Mouse (Mus musculus) ES-E14 (cell line): Measurements from ENCODE around the gene Fam126b. TPM values are rescaled to one million over a fixed set of nuclear protein-coding genes. Genes with fewer than 3 reads are reported as not detected.
"Not testable (repeated sequence)": the region's sequence is repeated elsewhere in the genome, so short reads cannot be mapped to it uniquely, and the experiment has no call there.

ENCODE experiments used
- DNase-seq: peaks from one replicate; pipeline ENCODE4 v3.0.0-alpha.2; 2013; ENCODE audit warnings: low read depth, low spot score
- H3K27ac ChIP-seq: 2 replicates; pipeline ENCODE4 v1.5.1; 2012; ENCODE audit warnings: low read depth, mild to moderate bottlenecking, low read length, moderate library complexity, mixed read lengths; ENCODE audit not compliant: poor library complexity, insufficient read depth, severe bottlenecking
- H3K36me3 ChIP-seq: 2 replicates; pipeline ENCODE4 v1.6.1; 2012; ENCODE audit warnings: mild to moderate bottlenecking, low read length, moderate library complexity, mixed read lengths; ENCODE audit not compliant: control insufficient read depth, poor library complexity, insufficient read depth, severe bottlenecking
- H3K4me1 ChIP-seq, 2 experiments: fragments of 150-350 bp in 1 of 2; sonication (generic) in 1 of 2; 2 replicates each; pipeline ENCODE4 v1.6.1; 2012; ENCODE audit warnings: low read length in 2 of 2, mild to moderate bottlenecking in 1 of 2, mixed read lengths in 1 of 2; ENCODE audit not compliant: control insufficient read depth in 2 of 2, insufficient read depth in 2 of 2, poor library complexity in 1 of 2
- H3K4me3 ChIP-seq, 2 experiments: fragments of 150-350 bp in 1 of 2; sonication (generic) in 1 of 2; 2 replicates each; pipeline ENCODE4 v1.5.1; 2012; ENCODE audit warnings: low read length in 2 of 2, low read depth in 1 of 2, mild to moderate bottlenecking in 1 of 2, mixed read lengths in 1 of 2; ENCODE audit not compliant: insufficient read depth in 1 of 2, poor library complexity in 1 of 2, severe bottlenecking in 1 of 2
- H3K9ac ChIP-seq: 2 replicates; pipeline ENCODE4 v1.6.1; 2012; ENCODE audit warnings: low read depth, mild to moderate bottlenecking, low read length, mixed read lengths; ENCODE audit not compliant: poor library complexity, insufficient read depth, severe bottlenecking
- H3K9me3 ChIP-seq: fragments of 150-350 bp; sonication (generic); 2 replicates; pipeline ENCODE4 v1.6.1; 2012; ENCODE audit warnings: low read depth, mild to moderate bottlenecking, low read length; ENCODE audit not compliant: control insufficient read depth, insufficient read depth
- CHD2 ChIP-seq: IDR thresholded peaks from 2 replicates; pipeline ENCODE4 v1.6.1; 2014; ENCODE audit warnings: mild to moderate bottlenecking, low read depth, low read length, inconsistent platforms
- HCFC1 ChIP-seq: IDR thresholded peaks from 2 replicates; pipeline ENCODE4 v1.6.1; 2012; ENCODE audit warnings: low read length, inconsistent platforms, borderline replicate concordance; ENCODE audit not compliant: insufficient read depth
- MAFK ChIP-seq: IDR thresholded peaks from 2 replicates; pipeline ENCODE4 v1.6.1; 2014; ENCODE audit warnings: mild to moderate bottlenecking, low read depth, low read length, inconsistent platforms; ENCODE audit not compliant: insufficient read depth
- ZC3H11A ChIP-seq: IDR thresholded peaks from 2 replicates; pipeline ENCODE4 v1.6.1; 2012; ENCODE audit warnings: low read depth, mild to moderate bottlenecking, inconsistent platforms, low read length, borderline replicate concordance
- ZNF384 ChIP-seq: IDR thresholded peaks from 2 replicates; pipeline ENCODE4 v1.6.1; 2012; ENCODE audit warnings: low read depth, low read length, inconsistent platforms
- in situ Hi-C, 2 experiments: fragments of 600-800 bp; cut with MboI; formaldehyde crosslinking; loops; one replicate each; pipeline ENCODE4 v1.15.1; 2025; ENCODE audit warnings: low sequenced_read_pairs in 2 of 2, inconsistent platforms in 1 of 2; ENCODE audit not compliant: unreplicated experiment in 2 of 2
- total RNA-seq: library from RNA; depleted of rRNA; stranded (reverse); fragments of 300-350 nt; gene quantifications from 2 replicates; pipeline ENCODE4 v1.2.3, GENCODE M21; 2012

Gene Fam126b
- total RNA-seq, 1 experiment, result 17.6 TPM

GRCm38 (mm10) chr1:58614424-58614823 lies 28.3 kb upstream of the Fam126b start:
- H3K9me3 ChIP-seq, result no peaks in the 10 kb centered on the region
- H3K9ac ChIP-seq, result no peak overlapping the region
- no peak for DNase-seq
- no peak overlapping the region for H3K4me3 ChIP-seq
- no peak overlapping the region for H3K27ac ChIP-seq
- TF ChIP-seq ZNF384 (no peak), MAFK (peak; percentile 38; the same call in 1 of the 2 replicates), ZC3H11A (no peak), HCFC1 (no peak)
- in situ Hi-C loops, result no loop called here
- H3K36me3 ChIP-seq, result no peaks in the 10 kb centered on the region
- no peaks in the 10 kb centered on the region for H3K4me1 ChIP-seq

GRCm38 (mm10) chr1:58613786-58614185 lies 27.7 kb upstream of the Fam126b start:
- H3K4me1 ChIP-seq, result no peaks in the 10 kb centered on the region
- H3K4me3 ChIP-seq, result no peak overlapping the region
- no peak overlapping the region for H3K27ac ChIP-seq
- in situ Hi-C loops, result no loop called here
- H3K9me3 ChIP-seq, result no peaks in the 10 kb centered on the region
- TF ChIP-seq CHD2, result no peak
- TF ChIP-seq ZC3H11A, result no peak
- no peak for TF ChIP-seq MAFK
- no peak for TF ChIP-seq HCFC1
- TF ChIP-seq ZNF384, result no peak
- peak; percentile 73 for DNase-seq
- no peak overlapping the region for H3K9ac ChIP-seq
- no peaks in the 10 kb centered on the region for H3K36me3 ChIP-seq

GRCm38 (mm10) chr1:58610611-58611010 lies 24.5 kb upstream of the Fam126b start:
- in situ Hi-C loops, result no loop called here

GRCm38 (mm10) chr1:58610166-58610565 lies 24.0 kb upstream of the Fam126b start:
- Histone ChIP-seq H3K36me3 (no peaks in the 10 kb centered on the region), H3K9ac (no peak overlapping the region), H3K27ac (no peak overlapping the region), H3K4me1 (no peaks in the 10 kb centered on the region), H3K9me3 (no peaks in the 10 kb centered on the region), H3K4me3 (no peak overlapping the region)
- TF ChIP-seq HCFC1 (no peak), CHD2 (no peak), MAFK (no peak), ZNF384 (no peak), ZC3H11A (no peak)
- DNase-seq, result no peak
- in situ Hi-C loops, result no loop called here

More at GRCm38 (mm10) chr1:58610611-58611010, 24.5 kb upstream of the Fam126b start:
- Histone ChIP-seq H3K27ac (no peak overlapping the region), H3K4me3 (no peak overlapping the region), H3K36me3 (no peaks in the 10 kb centered on the region), H3K4me1 (no peaks in the 10 kb centered on the region), H3K9ac (no peak overlapping the region), H3K9me3 (no peaks in the 10 kb centered on the region)
- no peak for DNase-seq
- no peak for TF ChIP-seq CHD2
- TF ChIP-seq ZNF384, result no peak
- no peak for TF ChIP-seq MAFK
- TF ChIP-seq HCFC1, result no peak
- no peak for TF ChIP-seq ZC3H11A

- H3K9me3 ChIP-seq, H3K36me3 ChIP-seq, H3K4me3 ChIP-seq, in situ Hi-C loops, DNase-seq, H3K4me1 ChIP-seq, H3K9ac ChIP-seq, H3K27ac ChIP-seq: not testable (repeated sequence)
Observed at GRCm38 (mm10) chr1:58609591-58609990, 23.5 kb upstream of the Fam126b start.
